Mouse (Mus musculus): ENCODE results near the gene Zfp618. TPM values are rescaled to one million over a fixed set of nuclear protein-coding genes. Genes with fewer than 3 reads are reported as not detected.

The Zfp618 gene
- total RNA-seq, 2 experiments from 2014 or later, result 6.3 to 7.3 TPM

DNA sequence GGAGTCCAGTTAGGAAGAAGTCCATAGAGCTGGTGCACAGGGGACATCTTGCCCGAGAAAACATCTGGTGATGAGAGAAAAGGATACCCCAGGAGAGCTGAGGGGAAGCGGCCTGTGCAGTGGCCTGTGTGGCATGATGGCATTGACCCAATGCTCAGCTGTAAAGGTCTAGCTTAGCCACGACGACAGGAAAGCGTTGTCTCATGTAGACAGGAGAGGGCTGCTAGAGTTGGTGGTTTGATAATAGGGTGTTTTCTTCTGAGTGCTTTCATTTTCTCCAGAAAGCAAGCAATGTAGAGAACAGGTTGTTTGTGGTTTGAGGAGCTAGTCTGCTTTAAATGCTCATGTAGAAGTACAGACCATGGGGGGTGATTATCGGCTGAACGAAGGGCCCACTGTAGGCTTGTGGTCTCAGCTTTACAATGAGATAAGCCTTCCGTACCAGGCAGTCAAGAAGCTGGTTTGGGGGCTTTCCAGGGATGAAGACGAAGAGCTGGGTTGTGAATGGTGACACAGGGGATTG, 59.4 kb downstream of the Zfp618 start:
- intact Hi-C loops (cut with DNase I), result no loop called here
- DNase-seq (ENCODE audit: low spot score in 2 of 2), result no peak

- DNase-seq (ENCODE audit: low spot score in 2 of 2), result no peak
- intact Hi-C loops (cut with DNase I), result no loop called here
These were observed 59.9 kb downstream of the Zfp618 start for GRCm38 (mm10) chr4:63025306-63025705.

GRCm38 (mm10) chr4:63026286-63026685, 60.9 kb downstream of the Zfp618 start:
- DNase-seq (ENCODE audit: low spot score in 2 of 2), result no peak
- intact Hi-C loops (cut with DNase I), result no loop called here

GRCm38 (mm10) chr4:63027451-63027850, 62.1 kb downstream of the Zfp618 start:
- intact Hi-C loops (cut with DNase I), result no loop called here

DNA sequence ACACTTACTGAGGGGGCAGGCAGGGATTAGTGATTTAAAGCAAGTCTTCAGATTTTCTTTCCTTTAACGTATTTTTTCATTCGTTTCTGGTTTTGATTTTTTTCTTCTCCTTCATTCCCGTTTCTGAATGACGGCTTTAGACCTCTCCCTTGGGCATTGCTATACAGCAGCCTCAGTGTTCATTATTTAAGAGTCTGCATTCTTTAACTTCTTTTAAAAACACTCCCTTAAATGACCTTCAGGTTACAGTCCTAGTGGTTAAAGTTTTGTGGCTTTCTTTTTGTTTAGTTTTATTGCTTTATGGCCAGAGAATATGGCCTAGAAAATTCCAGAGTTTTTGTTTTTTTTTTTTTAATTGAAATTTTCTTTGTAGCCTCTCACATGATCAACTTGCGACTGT, 64.8 kb downstream of the Zfp618 start:
- DNase-seq (ENCODE audit: low spot score in 2 of 2), result no peak
- intact Hi-C loops (cut with DNase I), result no loop called here

More at GRCm38 (mm10) chr4:63027451-63027850, 62.1 kb downstream of the Zfp618 start:
- no peak for DNase-seq (ENCODE audit: low spot score in 2 of 2)

- no peak for DNase-seq (ENCODE audit: low spot score in 2 of 2)
- intact Hi-C loops (cut with DNase I), result no loop called here
These were observed 65.9 kb downstream of the Zfp618 start for GRCm38 (mm10) chr4:63031240-63031639.

GRCm38 (mm10) chr4:63032581-63033006, 67.2 kb downstream of the Zfp618 start:
- DNase-seq (ENCODE audit: low spot score in 2 of 2), result no peak
- intact Hi-C loops (cut with DNase I), result no loop called here

GRCm38 (mm10) chr4:63033724-63034123, 68.4 kb downstream of the Zfp618 start:
- intact Hi-C loops (cut with DNase I), result no loop called here
- DNase-seq (ENCODE audit: low spot score in 2 of 2), result no peak

DNA sequence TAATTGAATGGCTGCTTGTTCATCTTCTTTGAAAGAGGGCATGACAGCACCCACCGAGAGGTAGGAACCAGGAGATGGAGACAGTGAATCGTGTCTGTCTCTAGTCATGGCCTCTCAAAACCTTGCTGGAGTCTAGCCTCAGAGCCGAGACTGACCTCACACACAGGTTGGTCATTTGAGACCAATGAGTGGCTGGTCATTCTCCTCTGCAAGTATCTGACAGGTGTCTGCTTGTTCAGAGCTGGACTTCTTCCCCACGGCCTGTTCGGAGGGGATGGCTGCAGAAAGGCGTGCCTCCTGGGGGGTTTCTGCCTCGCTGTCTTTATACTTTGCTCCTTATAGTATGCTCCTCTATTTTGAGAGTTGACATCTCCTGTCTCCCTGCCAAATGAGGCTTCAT, 70.6 kb downstream of the Zfp618 start:
- DNase-seq (ENCODE audit: low spot score in 2 of 2), result no peak
- intact Hi-C loops (cut with DNase I), result no loop called here

DNA sequence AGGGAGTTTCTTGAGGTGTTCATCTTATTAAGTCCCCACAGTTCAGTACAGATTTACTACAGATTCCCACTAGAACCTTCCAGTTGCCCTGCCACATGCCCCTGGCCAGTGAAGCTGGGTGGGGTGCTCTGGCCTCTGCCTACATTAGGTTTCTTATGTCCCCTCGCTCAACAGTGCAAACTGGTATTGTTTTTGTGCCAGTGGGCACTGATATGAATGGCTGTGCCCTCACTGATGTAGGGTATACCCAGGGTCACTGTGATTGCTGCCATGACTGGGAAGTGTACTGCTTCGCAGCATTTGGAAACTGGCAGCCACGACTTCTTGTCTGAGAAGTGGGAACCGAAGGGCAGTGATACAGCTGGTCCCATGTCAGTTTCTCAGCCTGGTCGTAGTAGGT, 71.4 kb downstream of the Zfp618 start:
- intact Hi-C loops (cut with DNase I), result no loop called here
- DNase-seq (ENCODE audit: low spot score in 2 of 2), result no peak

DNA sequence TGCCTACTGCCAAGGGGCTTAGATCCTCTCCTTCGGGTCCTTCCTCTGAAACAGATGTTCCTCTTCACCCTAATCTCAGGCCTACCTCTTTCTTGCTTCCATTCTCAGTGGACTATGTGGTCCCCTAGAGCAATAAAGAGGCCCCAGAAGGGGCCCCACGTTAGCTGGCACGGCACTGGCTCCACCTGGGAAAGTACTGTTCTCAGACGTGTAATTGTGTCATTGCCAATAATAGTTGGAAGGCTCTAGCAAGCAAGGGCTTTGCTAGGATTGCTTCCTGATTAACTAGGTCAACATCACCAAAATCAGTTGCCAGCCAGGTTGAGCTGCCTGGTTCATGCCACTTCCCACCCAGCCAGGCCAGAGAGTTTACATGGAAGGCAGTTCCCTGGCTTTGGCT, 72.2 kb downstream of the Zfp618 start:
- intact Hi-C loops (cut with DNase I), result no loop called here
- DNase-seq (ENCODE audit: low spot score in 2 of 2), result no peak

- intact Hi-C loops (cut with DNase I), result no loop called here
- DNase-seq (ENCODE audit: low spot score in 2 of 2), result no peak
These were observed 72.9 kb downstream of the Zfp618 start for GRCm38 (mm10) chr4:63038265-63038664.

- DNase-seq (ENCODE audit: low spot score in 2 of 2), result no peak
- intact Hi-C loops (cut with DNase I), result no loop called here
These were observed 73.6 kb downstream of the Zfp618 start for GRCm38 (mm10) chr4:63038937-63039336.

GRCm38 (mm10) chr4:63048606-63049005, 83.2 kb downstream of the Zfp618 start:
- intact Hi-C loops (cut with DNase I), result no loop called here
- no peak for DNase-seq (ENCODE audit: low spot score in 2 of 2)

- intact Hi-C loops (cut with DNase I), result no loop called here
- DNase-seq (ENCODE audit: low spot score in 2 of 2), result no peak
These were observed 84.4 kb downstream of the Zfp618 start for GRCm38 (mm10) chr4:63049596-63050318.

GRCm38 (mm10) chr4:63050319-63050676, 84.9 kb downstream of the Zfp618 start:
- DNase-seq (ENCODE audit: low spot score in 2 of 2), result peak in 1 of 2 experiments; percentile 26

GRCm38 (mm10) chr4:63050949-63051348, 85.6 kb downstream of the Zfp618 start:
- intact Hi-C loops (cut with DNase I), result no loop called here
- DNase-seq (ENCODE audit: low spot score in 2 of 2), result no peak

More at GRCm38 (mm10) chr4:63050319-63050676, 84.9 kb downstream of the Zfp618 start:
- intact Hi-C loops (cut with DNase I), result no loop called here

DNA sequence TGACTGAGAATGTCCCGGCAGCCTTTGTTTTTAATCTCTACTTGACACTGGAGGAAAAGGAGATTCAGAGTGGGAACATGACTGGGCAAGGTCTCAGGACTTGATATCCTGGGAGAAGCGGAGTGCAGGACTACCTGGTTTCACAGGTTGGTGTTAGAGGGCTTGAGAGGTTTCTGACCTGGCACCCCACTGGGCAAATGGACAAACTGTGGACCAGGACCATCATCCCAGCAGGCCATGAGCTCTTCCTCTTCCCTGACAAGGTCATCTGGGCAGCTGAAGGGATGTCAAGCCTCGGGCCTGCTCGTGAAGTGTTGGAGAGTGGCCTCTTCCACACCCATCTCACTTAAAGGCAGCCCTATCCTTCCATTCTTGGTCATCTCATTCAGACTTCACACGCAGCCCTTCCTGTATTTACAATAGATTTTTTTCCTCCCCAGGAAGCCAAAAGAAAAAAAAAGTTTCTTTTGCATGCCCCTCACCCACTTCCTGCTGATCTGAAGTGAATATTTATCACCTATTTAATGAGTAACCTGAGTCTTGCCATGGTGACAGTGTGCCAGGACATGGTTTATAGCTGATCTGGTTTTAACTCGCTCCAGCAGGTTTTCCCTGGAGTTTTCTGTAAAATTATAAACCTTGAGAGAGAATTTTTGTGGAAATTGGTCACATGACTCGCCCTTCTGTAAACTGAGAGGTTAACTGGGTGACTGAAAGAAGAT, 86.7 kb downstream of the Zfp618 start:
- no peak for DNase-seq (ENCODE audit: low spot score in 2 of 2)
- intact Hi-C loops (cut with DNase I), result no loop called here

- DNase-seq (ENCODE audit: low spot score in 2 of 2), result no peak
- intact Hi-C loops (cut with DNase I), result no loop called here
These were observed 87.3 kb downstream of the Zfp618 start for GRCm38 (mm10) chr4:63052662-63053033.

GRCm38 (mm10) chr4:63055216-63055745, 89.9 kb downstream of the Zfp618 start:
- DNase-seq (ENCODE audit: low spot score in 2 of 2), result no peak
- intact Hi-C loops (cut with DNase I), result no loop called here
